Mouse (Mus musculus) midbrain, embryonic 11.5 days (tissue): ENCODE measurements at regions not wholly inside any gene's neighbourhood (a gene's known extent, or its start where the extent isn't known, plus 50 kb on each side); places are given as distances from the start of the nearest gene placed in this dataset.

Source experiments
- ATAC-seq: fragments of 200-750 bp; cut with Nextera tagmentation; 2 replicates; pipeline ENCODE4 v1.8.0; 2017; ENCODE audit warnings: moderate TSS enrichment, moderate library complexity; ENCODE audit not compliant: low FRiP score
- DNase-seq: peaks from one replicate; pipeline ENCODE4 v3.0.0; 2015; ENCODE audit warnings: low spot score; ENCODE audit errors: missing footprints
- H3K27ac ChIP-seq: fragments of 300-500 bp; sonication (generic); 2 replicates; pipeline ENCODE4 v1.5.1; 2014; ENCODE audit warnings: low read depth, low read length
- H3K27me3 ChIP-seq: fragments of 300-500 bp; sonication (generic); 2 replicates; pipeline ENCODE4 v1.6.1; 2014; ENCODE audit warnings: mild to moderate bottlenecking, low read length, moderate library complexity, mixed read lengths; ENCODE audit not compliant: control insufficient read depth, insufficient read depth
- H3K36me3 ChIP-seq: fragments of 300-500 bp; sonication (generic); 2 replicates; pipeline ENCODE4 v1.6.1; 2014; ENCODE audit warnings: mild to moderate bottlenecking, low read length, moderate library complexity, mixed read lengths; ENCODE audit not compliant: control insufficient read depth, insufficient read depth
- H3K4me1 ChIP-seq: fragments of 300-500 bp; sonication (generic); 2 replicates; pipeline ENCODE4 v1.6.1; 2014; ENCODE audit warnings: low read length; ENCODE audit not compliant: control insufficient read depth, insufficient read depth
- H3K4me2 ChIP-seq: fragments of 300-500 bp; sonication (generic); 2 replicates; pipeline ENCODE4 v1.6.1; 2014; ENCODE audit warnings: mild to moderate bottlenecking, moderate library complexity
- H3K4me3 ChIP-seq: fragments of 300-500 bp; sonication (generic); 2 replicates; pipeline ENCODE4 v1.5.1; 2014; ENCODE audit warnings: low read depth, low read length
- H3K9ac ChIP-seq: fragments of 300-500 bp; sonication (generic); 2 replicates; pipeline ENCODE4 v1.6.1; 2014; ENCODE audit warnings: low read length
- H3K9me3 ChIP-seq: fragments of 300-500 bp; sonication (generic); 2 replicates; pipeline ENCODE4 v1.6.1; 2016; ENCODE audit warnings: low read length; ENCODE audit not compliant: control insufficient read depth
- WGBS: fragments of 180-500 bp; shearing (Covaris S2); extraction: QIAGEN DNeasy Blood & Tissue Kit; methylation state at CpG from one replicate; pipeline ENCODE4 v1.1.7; 2014; 5-methylcytosine and 5-hydroxymethylcytosine counted together

DNA sequence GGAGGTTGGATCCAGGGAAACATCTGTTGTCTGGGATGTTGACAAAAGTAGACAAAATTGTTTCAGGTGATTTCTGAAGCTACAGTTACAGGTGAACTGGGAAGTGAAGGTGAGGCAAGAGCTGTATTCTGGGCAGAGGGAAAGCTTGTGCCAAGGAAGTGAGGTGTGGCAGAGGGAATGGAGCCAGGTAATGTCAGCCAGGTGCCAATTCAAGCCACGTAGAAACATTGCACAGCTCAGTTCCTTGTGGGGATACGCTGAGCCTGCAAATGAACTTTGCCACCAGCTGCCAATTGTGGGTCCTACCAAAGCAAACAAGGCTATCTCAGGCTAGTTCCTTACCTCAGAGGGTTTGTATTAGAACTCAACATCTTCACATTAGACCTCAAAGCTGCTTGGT is 410.1 kb downstream of the Fgf9 start:
- no peaks in the 10 kb centered on the region for H3K27me3 ChIP-seq
- H3K4me2 ChIP-seq, result no peak overlapping the region
- H3K36me3 ChIP-seq, result no peaks in the 10 kb centered on the region
- no peak overlapping the region for H3K9ac ChIP-seq
- DNase-seq, result no peak
- no peaks in the 10 kb centered on the region for H3K4me1 ChIP-seq
- WGBS, result 72% methylated on average over 2 of the region's 2 CpGs
- no peak overlapping the region for H3K4me3 ChIP-seq
- H3K27ac ChIP-seq, result no peak overlapping the region
- no peaks in the 10 kb centered on the region for H3K9me3 ChIP-seq
- ATAC-seq, result no peak

DNA sequence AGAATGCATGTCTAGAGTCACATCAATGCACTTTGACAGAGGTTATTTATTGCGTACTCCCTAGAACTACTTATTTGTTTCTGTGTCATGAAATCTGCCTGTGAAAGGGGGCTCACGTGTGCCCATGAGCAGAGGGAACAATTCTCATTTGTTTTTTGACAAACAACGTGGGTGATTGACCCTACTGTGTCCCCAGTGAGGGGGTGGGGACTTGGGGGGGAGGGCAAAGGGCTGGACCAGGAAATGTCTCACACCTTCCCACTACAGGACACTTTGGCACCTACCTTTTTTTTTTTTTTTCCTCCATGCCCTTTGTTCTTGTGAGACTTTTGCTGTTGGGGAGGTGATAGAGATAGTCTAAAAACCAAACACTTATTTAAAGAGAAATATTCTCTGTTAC is 400.3 kb downstream of the Fgf9 start:
- Histone ChIP-seq H3K4me1 (no peaks in the 10 kb centered on the region), H3K27ac (no peak overlapping the region), H3K27me3 (no peaks in the 10 kb centered on the region), H3K9ac (no peak overlapping the region), H3K36me3 (no peaks in the 10 kb centered on the region), H3K4me2 (no peak overlapping the region), H3K4me3 (no peak overlapping the region), H3K9me3 (no peaks in the 10 kb centered on the region)
- ATAC-seq (no peak), DNase-seq (no peak)
- WGBS, result 63% methylated on average over 3 of the region's 3 CpGs

- Histone ChIP-seq H3K27ac (no peak overlapping the region), H3K9ac (no peak overlapping the region), H3K4me2 (no peak overlapping the region), H3K4me3 (no peak overlapping the region), H3K27me3 (no peaks in the 10 kb centered on the region), H3K4me1 (no peaks in the 10 kb centered on the region), H3K9me3 (no peaks in the 10 kb centered on the region), H3K36me3 (no peaks in the 10 kb centered on the region)
- no peak for ATAC-seq
- no peak for DNase-seq
- 88% methylated on average over 7 of the region's 7 CpGs for WGBS
Measured at GRCm38 (mm10) chr14:58468451-58468850, 398.1 kb downstream of the Fgf9 start.

DNA sequence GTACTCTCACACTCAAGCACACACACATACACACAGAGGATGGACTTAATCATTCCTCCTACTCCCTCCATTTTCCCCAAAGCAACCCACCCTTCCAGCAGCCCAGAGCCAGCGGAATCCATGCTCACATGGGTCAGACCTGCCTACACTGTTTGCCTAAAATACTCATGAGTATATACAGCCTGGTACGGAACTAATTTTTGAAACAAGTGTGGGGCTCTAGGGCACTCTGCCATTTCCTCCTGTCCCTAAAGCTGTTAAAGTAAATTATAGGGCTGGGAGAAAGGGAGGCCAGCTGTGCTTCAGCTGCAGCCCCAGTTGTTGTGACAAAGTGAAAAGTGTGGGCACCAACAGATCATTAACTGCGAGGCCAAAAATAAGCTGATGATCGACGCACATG is 397.5 kb downstream of the Fgf9 start:
- H3K9me3 ChIP-seq, result no peaks in the 10 kb centered on the region
- no peaks in the 10 kb centered on the region for H3K4me1 ChIP-seq
- no peak overlapping the region for H3K4me2 ChIP-seq
- H3K27me3 ChIP-seq, result no peaks in the 10 kb centered on the region
- no peaks in the 10 kb centered on the region for H3K36me3 ChIP-seq
- no peak overlapping the region for H3K4me3 ChIP-seq
- DNase-seq (no peak), ATAC-seq (no peak)
- H3K27ac ChIP-seq, result no peak overlapping the region
- no peak overlapping the region for H3K9ac ChIP-seq
- 89% methylated on average over 5 of the region's 5 CpGs for WGBS

DNA sequence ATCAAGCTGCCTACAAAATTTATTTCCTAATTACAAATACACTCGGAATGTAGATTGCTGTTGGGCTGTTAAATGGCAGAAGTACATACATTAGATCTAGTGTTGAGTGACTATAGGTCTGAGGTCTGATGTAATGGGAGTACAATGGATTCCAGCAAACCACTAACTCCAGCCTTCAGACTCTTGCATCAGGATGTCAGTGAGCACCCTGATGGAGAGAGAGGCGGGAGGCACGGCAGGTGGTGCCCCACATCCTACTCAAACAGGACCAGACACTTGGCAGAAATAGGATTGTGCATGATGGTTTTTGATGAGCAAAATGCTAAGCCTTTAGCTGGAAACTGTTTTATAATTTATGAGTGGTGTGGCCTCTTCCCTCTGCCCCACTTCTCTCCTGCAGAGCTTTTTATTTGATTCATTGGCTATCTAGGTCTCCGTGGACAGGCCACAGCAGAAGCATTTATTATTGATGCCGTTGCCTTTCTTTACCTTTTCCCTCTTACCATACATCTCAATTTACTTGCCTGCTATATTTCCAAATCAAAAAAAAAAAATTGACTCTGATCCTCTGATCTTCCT is 376.5 kb downstream of the Fgf9 start:
- no peak for DNase-seq
- WGBS, result 88% methylated on average over 5 of the region's 5 CpGs

GRCm38 (mm10) chr14:58444496-58444895 is 374.1 kb downstream of the Fgf9 start:
- Histone ChIP-seq H3K27ac (no peak overlapping the region), H3K4me3 (no peak overlapping the region), H3K36me3 (no peaks in the 10 kb centered on the region), H3K27me3 (no peaks in the 10 kb centered on the region), H3K9ac (no peak overlapping the region), H3K4me2 (no peak overlapping the region), H3K9me3 (no peaks in the 10 kb centered on the region), H3K4me1 (no peaks in the 10 kb centered on the region)
- 81% methylated on average over 4 of the region's 4 CpGs for WGBS
- ATAC-seq (no peak), DNase-seq (no peak)

More for the DNA sequence above, 376.5 kb downstream of the Fgf9 start:
- no peak overlapping the region for H3K27ac ChIP-seq
- ATAC-seq, result no peak
- H3K9ac ChIP-seq, result no peak overlapping the region
- no peak overlapping the region for H3K4me3 ChIP-seq
- no peak overlapping the region for H3K4me2 ChIP-seq
- H3K4me1 ChIP-seq, result no peaks in the 10 kb centered on the region
- H3K36me3 ChIP-seq, result no peaks in the 10 kb centered on the region
- no peaks in the 10 kb centered on the region for H3K27me3 ChIP-seq
- no peaks in the 10 kb centered on the region for H3K9me3 ChIP-seq

GRCm38 (mm10) chr14:58442501-58442900 is 372.2 kb downstream of the Fgf9 start:
- no peaks in the 10 kb centered on the region for H3K27me3 ChIP-seq
- H3K9ac ChIP-seq, result no peak overlapping the region
- WGBS, result 89% methylated on average over 3 of the region's 3 CpGs
- no peaks in the 10 kb centered on the region for H3K4me1 ChIP-seq
- no peak for ATAC-seq
- no peaks in the 10 kb centered on the region for H3K36me3 ChIP-seq
- H3K4me2 ChIP-seq, result no peak overlapping the region
- no peak for DNase-seq
- no peak overlapping the region for H3K27ac ChIP-seq
- H3K9me3 ChIP-seq, result no peaks in the 10 kb centered on the region
- no peak overlapping the region for H3K4me3 ChIP-seq

GRCm38 (mm10) chr14:58439963-58440362 is 369.6 kb downstream of the Fgf9 start:
- DNase-seq, result no peak
- WGBS, result 86% methylated on average over 2 of the region's 2 CpGs
- H3K4me1 ChIP-seq, result no peaks in the 10 kb centered on the region
- H3K4me2 ChIP-seq, result no peak overlapping the region
- no peaks in the 10 kb centered on the region for H3K9me3 ChIP-seq
- no peak overlapping the region for H3K4me3 ChIP-seq
- no peaks in the 10 kb centered on the region for H3K36me3 ChIP-seq
- H3K9ac ChIP-seq, result no peak overlapping the region
- H3K27me3 ChIP-seq, result no peaks in the 10 kb centered on the region
- no peak overlapping the region for H3K27ac ChIP-seq
- no peak for ATAC-seq

- WGBS, result 86% methylated on average over 3 of the region's 3 CpGs
- H3K9ac ChIP-seq, result no peak overlapping the region
- no peaks in the 10 kb centered on the region for H3K9me3 ChIP-seq
- H3K4me1 ChIP-seq, result no peaks in the 10 kb centered on the region
- DNase-seq, result no peak
- H3K27me3 ChIP-seq, result no peaks in the 10 kb centered on the region
- no peak overlapping the region for H3K27ac ChIP-seq
- no peak overlapping the region for H3K4me3 ChIP-seq
- H3K36me3 ChIP-seq, result no peaks in the 10 kb centered on the region
- no peak for ATAC-seq
- no peak overlapping the region for H3K4me2 ChIP-seq
Measured at GRCm38 (mm10) chr14:58436096-58436495, 365.7 kb downstream of the Fgf9 start.

DNA sequence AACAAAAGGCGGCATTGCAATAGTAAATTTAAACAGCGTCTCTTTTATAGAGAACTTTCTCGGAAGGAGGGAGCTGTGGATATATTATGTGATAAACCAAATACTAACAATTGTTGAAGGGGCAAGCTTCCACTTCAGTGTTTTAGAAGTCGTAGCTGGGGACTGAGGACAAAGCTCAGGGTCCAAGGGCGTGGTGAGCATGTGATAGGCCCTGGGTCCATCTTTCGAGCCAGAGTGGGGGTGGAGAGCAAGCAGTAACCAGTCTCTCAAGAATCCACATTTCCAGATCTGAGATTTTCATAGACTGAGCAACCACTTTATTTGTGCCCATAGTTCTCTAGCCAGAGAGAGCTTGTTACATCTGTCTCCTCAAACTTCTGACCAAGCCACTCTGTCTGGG is 356.1 kb downstream of the Fgf9 start:
- Histone ChIP-seq H3K27me3 (no peaks in the 10 kb centered on the region), H3K27ac (no peak overlapping the region), H3K4me1 (no peaks in the 10 kb centered on the region), H3K36me3 (no peaks in the 10 kb centered on the region), H3K9ac (no peak overlapping the region), H3K9me3 (no peaks in the 10 kb centered on the region), H3K4me3 (no peak overlapping the region), H3K4me2 (no peak overlapping the region)
- no peak for DNase-seq
- no peak for ATAC-seq
- WGBS, result 85% methylated on average over 6 of the region's 6 CpGs
